Mouse (Mus musculus): ENCODE results near the gene Tigit.

Tigit gene

GRCm38 (mm10) chr16:43620359-43620758 is 43.6 kb downstream of the Tigit start:
- DNase-seq (ENCODE audit: low read depth, low spot score): no peak

GRCm38 (mm10) chr16:43619277-43619676 is 44.7 kb downstream of the Tigit start:
- DNase-seq (ENCODE audit: low read depth, low spot score): no peak

DNA sequence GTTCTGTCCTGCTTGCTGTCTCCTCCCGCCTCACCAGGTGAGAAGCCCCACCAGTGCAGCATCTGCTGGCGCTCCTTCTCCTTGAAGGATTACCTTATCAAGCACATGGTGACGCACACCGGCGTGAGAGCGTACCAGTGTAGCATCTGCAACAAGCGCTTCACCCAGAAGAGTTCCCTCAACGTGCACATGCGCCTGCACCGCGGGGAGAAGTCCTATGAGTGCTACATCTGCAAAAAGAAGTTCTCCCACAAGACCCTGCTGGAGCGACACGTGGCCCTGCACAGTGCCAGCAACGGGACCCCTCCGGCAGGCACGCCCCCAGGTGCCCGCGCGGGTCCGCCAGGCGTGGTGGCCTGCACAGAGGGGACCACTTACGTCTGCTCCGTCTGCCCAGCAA is 45.7 kb downstream of the Tigit start:
- DNase-seq (ENCODE audit: low read depth, low spot score): peak; percentile 31

DNA sequence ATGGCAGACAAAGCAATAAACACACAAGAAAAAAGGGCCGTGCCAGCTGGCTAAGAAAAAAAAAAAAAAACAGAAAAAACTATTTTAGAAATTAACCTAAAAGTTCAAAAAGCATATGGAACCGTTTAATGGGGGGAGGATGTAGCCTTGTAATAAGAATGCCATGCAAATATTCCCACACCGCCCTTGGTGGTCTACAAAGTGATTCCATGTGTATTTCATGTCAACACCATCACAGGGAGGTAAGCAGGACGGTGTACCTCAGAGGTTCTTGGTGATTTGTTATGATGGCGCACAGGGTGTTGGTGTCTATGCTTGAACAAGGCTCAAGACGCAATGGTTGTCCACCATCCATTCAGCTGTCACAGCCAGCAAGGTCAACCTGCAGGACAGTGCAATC is 46.6 kb downstream of the Tigit start:
- DNase-seq (ENCODE audit: low read depth, low spot score): no peak

GRCm38 (mm10) chr16:43616348-43616747 is 47.6 kb downstream of the Tigit start:
- DNase-seq (ENCODE audit: low read depth, low spot score): no peak

- no peak for DNase-seq (ENCODE audit: low read depth, low spot score)
Observed at GRCm38 (mm10) chr16:43610375-43610774, 53.6 kb downstream of the Tigit start.

- no peak for DNase-seq (ENCODE audit: low read depth, low spot score)
Observed at GRCm38 (mm10) chr16:43608066-43608465, 55.9 kb downstream of the Tigit start.

- DNase-seq (ENCODE audit: low read depth, low spot score): peak; percentile 86
Observed at GRCm38 (mm10) chr16:43607086-43607485, 56.9 kb downstream of the Tigit start.

DNA sequence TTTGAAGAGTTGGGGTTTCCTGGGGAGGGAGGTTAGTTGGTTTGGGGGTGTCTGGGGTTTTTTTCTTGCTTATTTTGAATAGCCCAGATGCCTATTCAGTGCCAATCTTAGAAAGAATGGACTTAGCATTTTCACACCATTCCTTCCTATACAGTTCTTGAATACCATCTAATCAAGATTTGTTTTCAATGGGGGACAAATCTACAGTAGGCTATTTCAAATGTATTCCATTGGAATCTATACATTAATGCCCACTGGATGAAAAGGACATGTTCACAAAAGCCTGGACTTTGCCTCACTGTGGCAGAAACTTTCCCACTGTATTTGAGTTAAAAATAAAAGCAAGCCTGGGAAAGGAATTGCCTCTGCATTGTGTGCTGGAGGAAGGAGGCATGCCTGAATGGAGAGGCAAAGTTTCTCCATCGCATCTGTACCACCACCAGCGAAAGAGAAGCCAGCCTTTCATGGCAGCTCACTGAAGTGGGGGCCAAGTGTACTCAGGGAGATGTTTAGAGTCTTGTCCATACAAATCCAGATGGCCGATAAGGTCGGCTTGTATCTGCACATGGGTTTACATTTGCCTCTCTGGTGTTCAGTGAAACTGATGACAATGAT is 59.4 kb downstream of the Tigit start:
- no peak for DNase-seq (ENCODE audit: low read depth, low spot score)

- peak; percentile 95 for DNase-seq (ENCODE audit: low read depth, low spot score)
Observed at GRCm38 (mm10) chr16:43603591-43604141, 60.3 kb downstream of the Tigit start.

DNA sequence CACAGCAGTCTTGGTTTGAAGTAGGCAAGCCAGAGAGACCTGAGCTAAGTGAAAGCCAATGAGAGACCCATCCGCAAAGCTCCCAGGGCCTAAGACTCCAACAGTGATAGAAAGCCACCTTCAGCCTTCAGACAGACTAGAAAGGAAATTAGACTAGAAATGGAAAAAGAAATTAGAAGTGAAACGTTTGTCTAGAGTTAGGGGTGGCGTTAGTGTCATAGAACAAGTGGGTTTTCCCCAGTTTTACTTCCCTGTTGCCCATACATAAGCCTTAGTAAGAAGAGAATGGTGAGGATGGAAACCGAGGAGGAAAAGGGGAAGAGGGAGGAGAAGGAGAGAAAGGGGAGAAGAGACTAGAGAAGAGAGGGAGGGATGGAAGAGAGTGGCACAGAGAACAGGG is 61.4 kb downstream of the Tigit start:
- DNase-seq (ENCODE audit: low read depth, low spot score): no peak

GRCm38 (mm10) chr16:43599707-43600106 is 64.2 kb downstream of the Tigit start:
- no peak for DNase-seq (ENCODE audit: low read depth, low spot score)
